Mouse (Mus musculus) hindbrain, embryonic 16.5 days (tissue): ENCODE measurements at regions not wholly inside any gene's neighbourhood (a gene's known extent, or its start where the extent isn't known, plus 50 kb on each side); places are given as distances from the start of the nearest gene placed in this dataset.

Source experiments
- ATAC-seq: fragments of 200-750 bp; cut with Nextera tagmentation; 2 replicates; pipeline ENCODE4 v1.8.0; 2017; ENCODE audit warnings: moderate TSS enrichment, moderate library complexity
- H3K27ac ChIP-seq: fragments of 300-500 bp; sonication (generic); 2 replicates; pipeline ENCODE4 v1.5.1; 2014; ENCODE audit warnings: low read depth, mild to moderate bottlenecking, control low read depth, low read length, moderate library complexity
- H3K27me3 ChIP-seq: fragments of 300-500 bp; sonication (generic); replicated peaks from 2 replicates; pipeline ENCODE4 v1.6.1; 2014; ENCODE audit warnings: low read length; ENCODE audit not compliant: control insufficient read depth, insufficient read depth
- H3K36me3 ChIP-seq: fragments of 300-500 bp; sonication (generic); 2 replicates; pipeline ENCODE4 v1.6.1; 2014; ENCODE audit warnings: mild to moderate bottlenecking, low read length, moderate library complexity, mixed read lengths; ENCODE audit not compliant: control insufficient read depth, insufficient read depth
- H3K4me1 ChIP-seq: fragments of 300-500 bp; sonication (generic); 2 replicates; pipeline ENCODE4 v1.6.1; 2014; ENCODE audit warnings: low read depth, low read length; ENCODE audit not compliant: control insufficient read depth, insufficient read depth
- H3K4me2 ChIP-seq: fragments of 300-500 bp; sonication (generic); 2 replicates; pipeline ENCODE4 v1.6.1; 2014; ENCODE audit warnings: mild to moderate bottlenecking, low read length, control low read depth, moderate library complexity
- H3K4me3 ChIP-seq: fragments of 300-500 bp; sonication (generic); 2 replicates; pipeline ENCODE4 v1.5.1; 2014; ENCODE audit warnings: mild to moderate bottlenecking, low read length, control low read depth, moderate library complexity
- H3K9ac ChIP-seq: fragments of 300-500 bp; sonication (generic); 2 replicates; pipeline ENCODE4 v1.6.1; 2014; ENCODE audit warnings: low read depth, mild to moderate bottlenecking, control low read depth, low read length, moderate library complexity
- H3K9me3 ChIP-seq: fragments of 300-500 bp; sonication (generic); 2 replicates; pipeline ENCODE4 v1.6.1; 2014; ENCODE audit warnings: mild to moderate bottlenecking, low read length, moderate library complexity; ENCODE audit not compliant: control insufficient read depth
- WGBS: fragments of 180-500 bp; shearing (Covaris S2); extraction: QIAGEN DNeasy Blood & Tissue Kit; methylation state at CpG from one replicate; pipeline ENCODE4 v1.1.7; 2014; 5-methylcytosine and 5-hydroxymethylcytosine counted together

GRCm38 (mm10) chr5:118458727-118459390 lies 101.6 kb upstream of the Med13l start:
- H3K9me3 ChIP-seq, result no peaks in the 10 kb centered on the region
- H3K4me1 ChIP-seq, result peaks cover 10% of the 10 kb centered on the region
- H3K9ac ChIP-seq, result no peak overlapping the region
- no peaks in the 10 kb centered on the region for H3K27me3 ChIP-seq
- H3K27ac ChIP-seq, result no peak overlapping the region
- H3K4me2 ChIP-seq, result peak overlapping the region; percentile 59
- WGBS, result 2% methylated on average over 16 of the region's 16 CpGs
- H3K4me3 ChIP-seq, result peak overlapping the region; percentile 27
- no peaks in the 10 kb centered on the region for H3K36me3 ChIP-seq
- ATAC-seq, result peak; percentile 54; the same call in 1 of the 2 replicates

GRCm38 (mm10) chr5:118459391-118459792 lies 101.1 kb upstream of the Med13l start:
- 0 out of 2 replicates have a peak, but pooled peaks have one; percentile 48 for ATAC-seq
- no peak overlapping the region for H3K27ac ChIP-seq
- no peak overlapping the region for H3K9ac ChIP-seq
- H3K36me3 ChIP-seq, result no peaks in the 10 kb centered on the region
- peaks cover 10% of the 10 kb centered on the region for H3K4me1 ChIP-seq
- no peaks in the 10 kb centered on the region for H3K9me3 ChIP-seq
- H3K27me3 ChIP-seq, result no peaks in the 10 kb centered on the region
- WGBS, result 2% methylated on average over 12 of the region's 12 CpGs
- H3K4me2 ChIP-seq, result peak overlapping the region; percentile 59
- peak overlapping the region; percentile 27 for H3K4me3 ChIP-seq

GRCm38 (mm10) chr5:118461967-118462366 lies 98.5 kb upstream of the Med13l start:
- Histone ChIP-seq H3K4me1 (peaks cover 19% of the 10 kb centered on the region), H3K4me2 (no peak overlapping the region), H3K9ac (no peak overlapping the region), H3K36me3 (no peaks in the 10 kb centered on the region), H3K4me3 (no peak overlapping the region), H3K9me3 (no peaks in the 10 kb centered on the region), H3K27ac (no peak overlapping the region), H3K27me3 (no peaks in the 10 kb centered on the region)
- WGBS, result 78% methylated on average over 4 of the region's 4 CpGs
- no peak for ATAC-seq

GRCm38 (mm10) chr5:118464931-118465801 lies 95.3 kb upstream of the Med13l start:
- 8% methylated on average over 22 of the region's 22 CpGs for WGBS
- peak overlapping the region; percentile 48 for H3K4me2 ChIP-seq
- peak overlapping the region; percentile 14; the same call in 1 of the 2 replicates for H3K4me3 ChIP-seq
- no peak overlapping the region for H3K27ac ChIP-seq
- ATAC-seq, result peak; percentile 27; the same call in 1 of the 2 replicates
- H3K9me3 ChIP-seq, result no peaks in the 10 kb centered on the region
- peak overlapping the region; percentile 39; the same call in 1 of the 2 replicates for H3K9ac ChIP-seq
- no peaks in the 10 kb centered on the region for H3K36me3 ChIP-seq
- no peaks in the 10 kb centered on the region for H3K27me3 ChIP-seq
- H3K4me1 ChIP-seq, result peaks cover 9% of the 10 kb centered on the region

- WGBS, result 16% methylated on average over 10 of the region's 10 CpGs
- no peak for ATAC-seq
- Histone ChIP-seq H3K4me1 (peaks cover 9% of the 10 kb centered on the region), H3K4me3 (no peak overlapping the region), H3K27me3 (no peaks in the 10 kb centered on the region), H3K4me2 (peak overlapping the region; percentile 48), H3K36me3 (no peaks in the 10 kb centered on the region), H3K27ac (no peak overlapping the region), H3K9ac (no peak overlapping the region), H3K9me3 (no peaks in the 10 kb centered on the region)
These were observed 94.3 kb upstream of the Med13l start for GRCm38 (mm10) chr5:118465991-118466750.

GRCm38 (mm10) chr5:118468739-118469138 lies 91.7 kb upstream of the Med13l start:
- Histone ChIP-seq H3K9me3 (no peaks in the 10 kb centered on the region), H3K36me3 (no peaks in the 10 kb centered on the region), H3K4me1 (peaks cover 9% of the 10 kb centered on the region), H3K27me3 (no peaks in the 10 kb centered on the region), H3K4me3 (no peak overlapping the region), H3K9ac (no peak overlapping the region), H3K4me2 (no peak overlapping the region), H3K27ac (no peak overlapping the region)
- 55% methylated on average over 4 of the region's 4 CpGs for WGBS
- no peak for ATAC-seq

GRCm38 (mm10) chr5:118471569-118471968 lies 88.9 kb upstream of the Med13l start:
- WGBS, result 67% methylated on average over 5 of the region's 5 CpGs
- H3K27ac ChIP-seq, result no peak overlapping the region
- no peak overlapping the region for H3K4me2 ChIP-seq
- H3K9ac ChIP-seq, result no peak overlapping the region
- ATAC-seq, result no peak
- no peaks in the 10 kb centered on the region for H3K36me3 ChIP-seq
- H3K9me3 ChIP-seq, result no peaks in the 10 kb centered on the region
- no peaks in the 10 kb centered on the region for H3K27me3 ChIP-seq
- no peaks in the 10 kb centered on the region; the same call in 1 of the 2 replicates for H3K4me1 ChIP-seq
- H3K4me3 ChIP-seq, result no peak overlapping the region

- ATAC-seq, result no peak
- WGBS, result 85% methylated on average over 10 of the region's 10 CpGs
- H3K27me3 ChIP-seq, result no peaks in the 10 kb centered on the region
These were observed 88.2 kb upstream of the Med13l start for GRCm38 (mm10) chr5:118472291-118472690.

More at GRCm38 (mm10) chr5:118472291-118472690, 88.2 kb upstream of the Med13l start:
- Histone ChIP-seq H3K27ac (no peak overlapping the region), H3K9me3 (no peaks in the 10 kb centered on the region), H3K36me3 (no peaks in the 10 kb centered on the region), H3K4me1 (no peaks in the 10 kb centered on the region; the same call in 1 of the 2 replicates), H3K4me2 (no peak overlapping the region), H3K4me3 (no peak overlapping the region), H3K9ac (no peak overlapping the region)
